Mouse (Mus musculus) T-helper 17 cell (primary cell): ENCODE results near the gene Madcam1.

ENCODE experiments used
- in situ Hi-C, 2 experiments: fragments of 300-600 bp; cut with MboI, MseI; formaldehyde crosslinking; loops; 1 replicate in 1 of 2; 2 replicates in 1 of 2; pipeline ENCODE4 v1.15.1; 2025; ENCODE audit warnings: high pct_unique_total_duplicates in 2 of 2

The Madcam1 gene

GRCm38 (mm10) chr10:79664131-79664665, at the start of gene Madcam1:
Gene Madcam1, plus strand, starts transcription at chr10:79664559.
- in situ Hi-C loops, result no loop called here

- in situ Hi-C loops, result no loop called here
Observed at GRCm38 (mm10) chr10:79615860-79616259, 48.5 kb upstream of the Madcam1 start.

GRCm38 (mm10) chr10:79616376-79616775, 48.0 kb upstream of the Madcam1 start:
- in situ Hi-C loops, result no loop called here

- in situ Hi-C loops, result no loop called here
Observed at GRCm38 (mm10) chr10:79623950-79624349, 40.4 kb upstream of the Madcam1 start.

GRCm38 (mm10) chr10:79625398-79625797, 39.0 kb upstream of the Madcam1 start:
- in situ Hi-C loops, result no loop called here

GRCm38 (mm10) chr10:79626156-79626555, 38.2 kb upstream of the Madcam1 start:
- in situ Hi-C loops, result no loop called here

- in situ Hi-C loops, result no loop called here
Observed at GRCm38 (mm10) chr10:79628377-79628776, 36.0 kb upstream of the Madcam1 start.

GRCm38 (mm10) chr10:79631432-79631831, 32.9 kb upstream of the Madcam1 start:
- in situ Hi-C loops, result no loop called here

GRCm38 (mm10) chr10:79633006-79633777, 31.2 kb upstream of the Madcam1 start:
- in situ Hi-C loops, result no loop called here

GRCm38 (mm10) chr10:79636287-79636686, 28.1 kb upstream of the Madcam1 start:
- in situ Hi-C loops, result no loop called here

GRCm38 (mm10) chr10:79637128-79638110, 26.9 kb upstream of the Madcam1 start, which contains the start of gene Shc2:
Gene Shc2, minus strand, starts transcription at chr10:79637918.
- in situ Hi-C loops, result no loop called here

- in situ Hi-C loops, result no loop called here
Observed at GRCm38 (mm10) chr10:79638486-79639204, 25.7 kb upstream of the Madcam1 start.

- in situ Hi-C loops, result no loop called here
Observed at GRCm38 (mm10) chr10:79645711-79646110, 18.6 kb upstream of the Madcam1 start, which contains the start of gene Odf3l2. Gene Odf3l2, minus strand, starts transcription at chr10:79645738.

GRCm38 (mm10) chr10:79649070-79649751, 15.1 kb upstream of the Madcam1 start:
- in situ Hi-C loops, result no loop called here

GRCm38 (mm10) chr10:79652789-79653188, 11.6 kb upstream of the Madcam1 start:
- in situ Hi-C loops, result loop anchor here in 1 of 2 experiments (10.0 kb wide), 1 partner anchor 58 kb away; no protein-coding TSS in a partner anchor

GRCm38 (mm10) chr10:79654946-79655395, 9.4 kb upstream of the Madcam1 start:
- in situ Hi-C loops, result loop anchor here in 1 of 2 experiments (10.0 kb wide), 1 partner anchor 60 kb away; no protein-coding TSS in a partner anchor

- in situ Hi-C loops, result loop anchor here in 1 of 2 experiments (10.0 kb wide), 1 partner anchor 64 kb away; no protein-coding TSS in a partner anchor
Observed at GRCm38 (mm10) chr10:79658829-79659228, 5.5 kb upstream of the Madcam1 start.

- in situ Hi-C loops, result no loop called here
Observed at GRCm38 (mm10) chr10:79660298-79660697, 4.1 kb upstream of the Madcam1 start.

GRCm38 (mm10) chr10:79661861-79662260, 2.5 kb upstream of the Madcam1 start:
- in situ Hi-C loops, result no loop called here

- in situ Hi-C loops, result no loop called here
Observed at GRCm38 (mm10) chr10:79665051-79665450, 692 bp downstream of the Madcam1 start.
